Mouse (Mus musculus) thymus, adult 2 months (tissue): Measurements from ENCODE around the gene Mrpl38. TPM values are rescaled to one million over a fixed set of nuclear protein-coding genes. Genes with fewer than 3 reads are reported as not detected.

Source experiments
- DNase-seq: peaks from one replicate; pipeline ENCODE4 v3.0.0; 2021
- H3K27ac ChIP-seq: fragments of 200-500 bp; 2 replicates; pipeline ENCODE4 v1.5.1; 2012; ENCODE audit warnings: low read length, control low read depth; ENCODE audit not compliant: control insufficient read depth, insufficient read depth
- H3K27me3 ChIP-seq: fragments of 200-500 bp; 2 replicates; pipeline ENCODE4 v1.6.1; 2012; ENCODE audit warnings: mild to moderate bottlenecking, low read length, moderate library complexity, mixed read lengths; ENCODE audit not compliant: control insufficient read depth, insufficient read depth
- H3K36me3 ChIP-seq: fragments of 200-500 bp; 2 replicates; pipeline ENCODE4 v1.6.1; 2012; ENCODE audit warnings: mild to moderate bottlenecking, low read length, moderate library complexity; ENCODE audit not compliant: control insufficient read depth, insufficient read depth
- H3K4me1 ChIP-seq: fragments of 200-500 bp; replicated peaks from 2 replicates; pipeline ENCODE4 v1.6.1; 2012; ENCODE audit warnings: low read length; ENCODE audit not compliant: control insufficient read depth, insufficient read depth
- H3K4me3 ChIP-seq: fragments of 200-500 bp; 2 replicates; pipeline ENCODE4 v1.5.1; 2012; ENCODE audit warnings: mild to moderate bottlenecking, low read length, control low read depth, moderate library complexity; ENCODE audit not compliant: control insufficient read depth, insufficient read depth
- CTCF ChIP-seq: fragments of 200-500 bp; IDR thresholded peaks from 2 replicates; pipeline ENCODE4 v1.5.1; 2012; ENCODE audit warnings: mild to moderate bottlenecking, control low read depth, low read length, moderate library complexity, borderline replicate concordance; ENCODE audit not compliant: control insufficient read depth, poor library complexity, insufficient read depth; ENCODE audit errors: extremely low read depth
- POLR2A ChIP-seq: fragments of 200-500 bp; IDR thresholded peaks from 2 replicates; pipeline ENCODE4 v1.6.1; 2012; ENCODE audit warnings: mild to moderate bottlenecking, low read length, control low read depth, moderate library complexity; ENCODE audit not compliant: control insufficient read depth, poor library complexity, insufficient read depth; ENCODE audit errors: extremely low read depth
- WGBS: fragments of 180-500 bp; shearing (Covaris S2); methylation state at CpG from one replicate; pipeline ENCODE4 v1.1.7; 2018; 5-methylcytosine and 5-hydroxymethylcytosine counted together
- polyA plus RNA-seq: library from polyadenylated mRNA; depleted of rRNA; stranded (reverse); fragments of >200 nt; gene quantifications from 2 replicates; pipeline ENCODE4 v1.2.3, GENCODE M21; 2012

Gene Mrpl38
- polyA plus RNA-seq, 1 experiment, result 54.7 TPM

GRCm38 (mm10) chr11:116133497-116133896, 5.2 kb downstream of the Mrpl38 start:
- TF ChIP-seq POLR2A, result no peak
- no peak for TF ChIP-seq CTCF
- no peaks in the 10 kb centered on the region for H3K36me3 ChIP-seq
- DNase-seq, result no peak
- no peaks in the 10 kb centered on the region for H3K27me3 ChIP-seq
- no peak overlapping the region for H3K4me3 ChIP-seq
- H3K4me1 ChIP-seq, result peaks cover 33% of the 10 kb centered on the region
- 56% methylated on average over 5 of the region's 5 CpGs for WGBS
- H3K27ac ChIP-seq, result no peak overlapping the region

GRCm38 (mm10) chr11:116132366-116133333, 6.0 kb downstream of the Mrpl38 start:
- H3K27ac ChIP-seq, result no peak overlapping the region
- no peak for DNase-seq

GRCm38 (mm10) chr11:116131349-116132170, 7.1 kb downstream of the Mrpl38 start:
- Histone ChIP-seq H3K27ac (peak overlapping the region; percentile 85), H3K36me3 (peaks cover 3% of the 10 kb centered on the region; the same call in 1 of the 2 replicates), H3K4me3 (peak overlapping the region; percentile 66), H3K27me3 (no peaks in the 10 kb centered on the region), H3K4me1 (peaks cover 28% of the 10 kb centered on the region)
- TF ChIP-seq CTCF, result no peak
- no peak for TF ChIP-seq POLR2A
- DNase-seq, result no peak
- 89% methylated on average over 15 of the region's 15 CpGs for WGBS

More at GRCm38 (mm10) chr11:116132366-116133333, 6.0 kb downstream of the Mrpl38 start:
- no peaks in the 10 kb centered on the region for H3K27me3 ChIP-seq
- TF ChIP-seq CTCF, result peak; percentile 17; the same call in 1 of the 2 replicates
- TF ChIP-seq POLR2A, result no peak
- 73% methylated on average over 16 of the region's 16 CpGs for WGBS
- no peak overlapping the region for H3K4me3 ChIP-seq
- H3K4me1 ChIP-seq, result peaks cover 29% of the 10 kb centered on the region
- no peaks in the 10 kb centered on the region for H3K36me3 ChIP-seq

- peaks cover 10% of the 10 kb centered on the region for H3K36me3 ChIP-seq
Observed at GRCm38 (mm10) chr11:116130488-116131205, 8.0 kb downstream of the Mrpl38 start, which contains the start of gene Trim65. TSS of gene Trim65 (minus strand) at chr11:116131128.

GRCm38 (mm10) chr11:116129993-116130487, 8.6 kb downstream of the Mrpl38 start:
- no peaks in the 10 kb centered on the region for H3K27me3 ChIP-seq
- 5% methylated on average over 8 of the region's 8 CpGs for WGBS
- TF ChIP-seq CTCF, result no peak
- TF ChIP-seq POLR2A, result no peak
- H3K4me3 ChIP-seq, result peak overlapping the region; percentile 66
- peaks cover 28% of the 10 kb centered on the region for H3K4me1 ChIP-seq
- H3K36me3 ChIP-seq, result peaks cover 16% of the 10 kb centered on the region
- peak overlapping the region; percentile 18; the same call in 1 of the 2 replicates for H3K27ac ChIP-seq
- peak; percentile 31 for DNase-seq

More at GRCm38 (mm10) chr11:116130488-116131205, 8.0 kb downstream of the Mrpl38 start, which contains the start of gene Trim65:
- Histone ChIP-seq H3K4me3 (peak within 1 kb of the TSS; percentile 66), H3K27ac (peak within 1 kb of the TSS; percentile 85), H3K4me1 (peaks cover 28% of the 10 kb centered on the region), H3K27me3 (no peaks in the 10 kb centered on the region)
- TF ChIP-seq CTCF (peak; percentile 93), POLR2A (no peak)
- DNase-seq, result peak; percentile 87
- WGBS, result under 1% methylated on average over 69 of the region's 69 CpGs
